Mouse (Mus musculus): ENCODE results near the gene Gfm2.

DNA sequence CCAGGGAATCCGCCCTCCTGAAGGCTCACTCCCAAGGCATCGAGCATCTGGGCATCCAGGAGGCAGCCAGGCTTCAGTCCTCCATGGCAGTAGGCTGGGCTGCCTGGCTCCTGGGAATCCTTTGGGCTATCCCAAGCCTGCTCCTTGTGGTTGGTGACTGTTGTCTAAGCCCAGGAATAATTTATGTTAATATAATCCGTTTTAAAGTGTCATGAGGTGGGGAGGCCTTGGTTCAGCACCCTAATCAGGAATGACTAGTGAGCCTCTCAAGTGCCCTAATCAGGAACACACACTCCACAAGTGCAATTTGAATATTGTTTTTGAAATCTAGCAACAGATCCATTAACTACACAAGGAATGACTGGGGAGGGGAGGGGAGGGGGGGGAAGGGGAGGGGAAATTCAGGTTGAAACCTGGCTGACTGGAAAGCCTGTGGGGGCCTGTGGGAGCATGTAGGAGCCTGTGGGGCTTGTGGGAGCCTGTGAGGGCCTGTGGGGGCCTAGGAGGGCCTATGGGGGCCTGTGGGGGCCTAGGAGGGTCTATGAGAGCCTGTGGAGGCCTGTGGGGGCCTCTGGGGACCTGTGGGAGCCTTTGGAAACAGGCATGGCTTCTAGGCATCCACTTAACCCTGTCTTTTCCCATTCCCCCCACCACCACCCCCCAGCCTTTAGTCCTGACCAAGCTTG lies 77.0 kb downstream of the Gfm2 start:
- TF ChIP-seq EP300 (IDR thresholded peaks at IDR 0.05; ENCODE audit: low read depth) = no peak
- no peak for TF ChIP-seq CTCF (IDR thresholded peaks at IDR 0.05; ENCODE audit: low read depth)

Data from liver, embryonic 14.5 days (tissue).